Mouse (Mus musculus): ENCODE data around the gene Eif4g3. TPM values are rescaled to one million over a fixed set of nuclear protein-coding genes. Genes with fewer than 3 reads are reported as not detected.
"Not testable (repeated sequence)": the region's sequence is repeated elsewhere in the genome, so short reads cannot be mapped to it uniquely, and the experiment has no call there.

The Eif4g3 gene
- total RNA-seq, 2 experiments from 2014 or later: 25.3 to 58.7 TPM

DNA sequence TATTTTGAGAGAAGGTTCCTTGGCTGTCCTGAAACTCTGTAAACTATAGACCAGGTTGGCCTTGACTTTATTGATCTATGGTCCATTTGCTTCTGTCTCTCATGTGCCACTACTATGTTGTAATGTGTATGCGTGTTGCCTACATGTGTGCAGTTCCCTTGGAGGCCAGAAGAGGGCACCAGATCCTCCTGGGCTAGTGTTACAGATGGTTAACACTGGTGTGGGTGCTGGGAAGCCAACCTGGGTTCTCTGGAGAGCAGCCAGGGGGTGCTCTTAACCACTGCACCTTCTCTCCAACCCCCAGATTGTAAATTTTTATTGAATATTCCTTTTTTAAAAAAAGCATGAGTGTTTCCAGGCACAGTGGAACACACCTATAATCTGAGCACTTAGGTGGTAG is 53.0 kb downstream of the Eif4g3 start:
- no peak for ATAC-seq (replicated peaks; ENCODE audit: low FRiP score, low TSS enrichment, poor library complexity, severe bottlenecking)

DNA sequence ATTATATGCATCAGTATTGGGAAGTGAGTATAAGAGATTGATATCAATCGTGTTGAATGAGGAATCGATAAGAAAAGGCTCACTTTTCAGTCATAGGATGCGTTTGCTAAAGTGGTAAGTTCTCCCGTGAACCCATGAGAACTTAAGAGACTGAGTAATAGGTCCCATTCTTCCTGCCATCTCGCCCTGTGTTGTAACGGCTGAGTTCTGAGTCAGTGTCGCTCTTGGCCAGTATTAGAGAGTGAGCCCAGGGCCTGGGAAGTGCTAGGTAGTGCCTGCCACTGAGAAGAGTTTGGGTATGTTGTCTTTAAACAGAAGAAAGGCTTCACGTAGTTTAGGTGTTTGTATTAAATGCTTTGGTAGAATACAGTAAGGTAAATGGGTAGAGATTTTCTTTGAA is 53.5 kb downstream of the Eif4g3 start:
- no peak for ATAC-seq (replicated peaks; ENCODE audit: low FRiP score, low TSS enrichment, poor library complexity, severe bottlenecking)

DNA sequence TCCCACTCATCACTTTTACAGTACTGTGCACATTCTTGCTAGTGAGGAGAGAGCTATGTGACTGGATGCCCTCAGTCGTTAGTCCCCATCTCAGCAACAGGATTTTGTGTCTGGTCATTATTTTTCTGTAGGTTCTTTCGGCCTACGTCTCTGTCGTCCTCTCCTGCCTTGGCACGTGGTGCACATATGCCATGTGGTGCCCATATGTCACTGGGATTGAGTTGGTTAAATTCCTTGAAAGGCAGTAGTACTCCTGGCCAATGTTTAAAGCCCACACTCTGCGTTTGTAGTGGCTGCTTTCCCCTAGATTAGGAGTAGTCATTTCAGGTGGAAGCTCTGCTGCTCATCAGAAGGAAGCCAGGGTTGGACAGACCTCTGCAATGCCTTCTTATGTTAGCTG is 56.7 kb downstream of the Eif4g3 start:
- ATAC-seq (replicated peaks; ENCODE audit: low FRiP score, low TSS enrichment, poor library complexity, severe bottlenecking): no peak

DNA sequence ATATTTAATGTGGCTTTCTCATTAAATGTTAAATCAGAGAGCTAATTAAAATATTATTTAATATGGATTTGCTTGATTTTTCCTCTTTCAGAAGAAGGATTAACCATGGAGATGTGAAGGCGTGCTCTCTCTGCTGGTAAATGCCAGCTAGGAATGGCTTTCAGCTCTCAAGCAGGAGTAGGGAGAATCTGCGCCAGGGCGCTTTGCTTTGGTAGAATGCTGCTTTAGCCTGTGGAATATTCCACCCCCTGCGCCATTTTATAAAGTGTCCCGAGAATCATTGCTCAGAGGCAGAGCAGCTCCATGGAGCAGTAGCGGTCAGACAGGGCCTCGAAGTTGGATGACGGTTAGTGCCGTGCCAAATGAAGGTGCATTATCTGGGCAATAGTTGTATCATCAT is 58.7 kb downstream of the Eif4g3 start:
- no peak for ATAC-seq (replicated peaks; ENCODE audit: low FRiP score, low TSS enrichment, poor library complexity, severe bottlenecking)

DNA sequence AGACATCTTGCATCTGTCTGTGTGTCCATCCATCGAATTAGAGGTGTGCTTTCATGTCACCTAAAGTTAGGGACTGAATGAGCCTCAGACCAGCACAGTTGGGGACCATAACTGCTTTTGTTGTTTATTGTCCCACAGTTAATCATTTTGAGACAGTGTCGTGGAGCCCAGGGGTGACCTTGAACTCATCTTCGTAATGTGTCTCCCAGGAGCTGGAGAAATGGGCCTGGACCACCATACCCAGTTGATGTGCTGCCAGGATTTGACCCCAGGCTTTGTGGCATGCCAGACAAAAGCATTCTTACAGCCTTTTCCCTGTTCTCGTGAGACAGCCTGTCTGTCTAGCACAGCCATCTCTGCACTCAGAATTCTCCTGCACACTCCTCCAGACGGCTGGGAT is 63.8 kb downstream of the Eif4g3 start:
- no peak for ATAC-seq (replicated peaks; ENCODE audit: low FRiP score, low TSS enrichment, poor library complexity, severe bottlenecking)

DNA sequence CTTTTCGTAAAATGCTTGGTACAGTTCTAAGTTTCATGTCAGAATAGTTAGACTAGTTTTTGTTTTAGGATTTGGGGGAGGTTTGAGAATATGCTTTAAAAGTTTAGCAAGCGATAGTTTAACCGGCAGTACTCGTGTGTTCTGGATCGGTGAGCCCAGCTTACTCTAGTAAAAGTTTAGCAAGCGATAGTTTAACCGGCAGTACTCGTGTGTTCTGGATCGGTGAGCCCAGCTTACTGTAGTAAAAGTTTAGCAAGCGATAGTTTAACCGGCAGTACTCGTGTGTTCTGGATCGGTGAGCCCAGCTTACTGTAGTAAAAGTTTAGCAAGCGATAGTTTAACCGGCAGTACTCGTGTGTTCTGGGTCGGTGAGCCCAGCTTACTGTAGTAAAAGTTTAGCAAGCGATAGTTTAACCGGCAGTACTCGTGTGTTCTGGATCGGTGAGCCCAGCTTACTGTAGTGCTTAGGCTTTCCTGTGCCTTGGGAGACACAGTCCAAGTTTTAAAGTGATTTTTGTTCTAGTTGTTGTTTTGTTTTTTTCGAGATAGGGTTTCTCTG is 64.5 kb downstream of the Eif4g3 start:
- ATAC-seq (replicated peaks; ENCODE audit: low FRiP score, low TSS enrichment, poor library complexity, severe bottlenecking): not testable (repeated sequence)

GRCm38 (mm10) chr4:138061161-138061560 is 68.3 kb downstream of the Eif4g3 start:
- ATAC-seq (replicated peaks; ENCODE audit: low FRiP score, low TSS enrichment, poor library complexity, severe bottlenecking): no peak

DNA sequence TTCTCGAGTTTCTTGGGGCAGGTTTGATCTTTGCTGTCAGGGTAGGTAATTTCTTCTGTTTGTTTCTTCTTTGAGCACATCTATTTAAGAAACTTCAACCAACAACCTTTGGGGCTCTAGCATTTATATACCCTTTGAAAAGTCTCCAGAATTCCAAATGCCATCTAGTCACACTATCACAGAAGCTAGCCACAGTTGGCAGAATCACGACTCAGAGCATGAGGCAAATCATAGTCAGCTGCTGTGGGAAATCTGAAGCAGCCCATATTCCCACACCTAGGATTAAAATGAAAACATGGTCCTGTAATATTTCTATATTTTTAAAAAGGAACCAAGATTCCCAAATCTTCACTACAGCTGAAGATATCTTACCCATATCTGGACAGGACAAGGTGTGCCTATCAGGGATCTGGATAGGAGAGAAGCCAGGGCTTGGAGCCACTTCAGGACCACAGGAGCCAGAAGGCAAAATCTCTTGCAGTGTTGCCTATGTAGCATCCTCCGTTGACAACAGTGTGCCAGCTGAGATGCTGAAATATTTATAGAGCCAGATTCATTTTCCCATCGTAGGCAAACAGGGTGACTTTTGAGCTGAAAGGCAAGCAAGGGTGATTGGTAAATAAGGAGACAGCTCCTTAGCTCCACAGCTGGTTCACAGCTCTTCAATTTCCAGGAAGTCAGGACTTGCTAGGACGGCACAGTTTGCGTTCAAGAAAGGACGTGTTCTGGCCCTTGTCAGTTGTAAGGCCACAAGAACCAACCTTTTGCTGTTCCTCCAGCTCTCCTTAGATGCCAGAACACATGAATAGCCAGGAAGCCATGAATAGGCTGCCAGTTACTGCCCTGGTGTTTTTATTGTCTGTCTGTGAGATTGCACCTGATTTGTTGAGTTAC is 70.8 kb downstream of the Eif4g3 start:
- no peak for ATAC-seq (replicated peaks; ENCODE audit: low FRiP score, low TSS enrichment, poor library complexity, severe bottlenecking)

- ATAC-seq (replicated peaks; ENCODE audit: low FRiP score, low TSS enrichment, poor library complexity, severe bottlenecking): peak; percentile 91
These were observed 72.2 kb downstream of the Eif4g3 start for GRCm38 (mm10) chr4:138064882-138065592.

DNA sequence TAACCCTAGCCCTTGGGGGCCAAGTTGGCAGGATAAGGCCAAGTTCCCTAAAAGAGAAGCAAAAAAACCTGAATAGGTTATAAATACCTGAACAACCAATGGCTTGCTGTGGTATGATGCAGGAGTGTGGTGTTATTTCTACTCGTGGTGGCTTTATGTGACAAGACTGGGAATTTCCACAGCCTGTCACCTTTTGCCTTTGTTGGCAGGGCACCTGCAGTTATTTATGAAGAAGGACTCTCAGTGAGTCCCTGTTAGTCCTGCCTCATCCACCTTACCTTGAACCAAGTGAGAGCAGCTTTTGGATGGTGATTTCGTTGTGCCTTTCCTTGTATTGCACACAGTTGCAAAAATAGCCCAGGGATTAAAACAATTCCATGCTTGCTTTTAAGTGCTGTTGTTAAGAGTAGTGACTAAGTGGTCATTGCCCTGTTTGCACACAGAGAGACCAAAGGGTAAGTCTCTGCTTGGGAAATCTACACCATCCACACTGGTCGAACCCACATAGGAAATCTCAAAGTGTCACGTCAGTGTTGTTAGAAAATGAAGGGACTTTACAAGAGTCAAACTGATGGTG is 72.9 kb downstream of the Eif4g3 start:
- no peak for ATAC-seq (replicated peaks; ENCODE audit: low FRiP score, low TSS enrichment, poor library complexity, severe bottlenecking)

DNA sequence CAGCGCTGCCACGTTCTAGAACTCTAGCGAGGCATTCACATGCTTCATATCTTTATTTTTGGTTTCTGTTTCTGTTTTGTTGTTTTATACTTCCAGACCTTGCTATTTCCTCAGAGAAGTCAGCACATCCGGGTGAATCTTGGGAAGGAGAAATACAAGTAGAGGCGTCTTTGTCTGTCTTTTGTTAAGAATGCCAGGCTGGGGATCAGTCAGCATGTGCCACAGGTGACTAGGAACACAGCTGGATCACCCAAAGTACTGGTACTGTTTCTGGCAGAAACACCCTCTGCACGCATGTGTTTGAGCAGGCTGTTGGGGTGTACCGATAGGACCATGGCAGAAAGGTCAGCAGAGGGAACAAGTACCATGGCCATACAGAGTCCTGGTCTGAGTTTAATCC is 73.6 kb downstream of the Eif4g3 start:
- no peak for ATAC-seq (replicated peaks; ENCODE audit: low FRiP score, low TSS enrichment, poor library complexity, severe bottlenecking)

- no peak for ATAC-seq (replicated peaks; ENCODE audit: low FRiP score, low TSS enrichment, poor library complexity, severe bottlenecking)
These were observed 75.0 kb downstream of the Eif4g3 start for GRCm38 (mm10) chr4:138067858-138068257.

DNA sequence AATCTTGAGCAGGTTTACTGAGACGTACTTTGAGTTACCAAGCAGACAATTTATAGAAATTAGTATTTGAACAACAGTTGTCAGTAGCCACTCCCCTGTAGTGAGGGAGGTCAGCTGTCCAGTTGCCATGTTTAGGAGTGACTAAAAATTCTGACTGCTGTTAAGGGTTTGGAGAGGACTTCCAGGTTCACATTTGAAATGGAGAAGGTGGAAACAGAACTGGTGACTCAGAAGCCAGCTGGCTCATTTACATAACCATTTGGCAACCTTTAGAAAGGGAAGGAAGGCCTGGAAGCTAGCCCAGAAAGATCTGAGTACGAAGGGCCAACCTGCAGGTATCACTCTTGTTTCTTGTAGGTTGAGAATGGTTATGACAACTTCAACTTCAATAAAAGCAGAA is 75.8 kb downstream of the Eif4g3 start:
- no peak for ATAC-seq (replicated peaks; ENCODE audit: low FRiP score, low TSS enrichment, poor library complexity, severe bottlenecking)

- no peak for ATAC-seq (replicated peaks; ENCODE audit: low FRiP score, low TSS enrichment, poor library complexity, severe bottlenecking)
These were observed 76.5 kb downstream of the Eif4g3 start for GRCm38 (mm10) chr4:138069371-138069770.

GRCm38 (mm10) chr4:138071497-138071896 is 78.7 kb downstream of the Eif4g3 start:
- no peak for ATAC-seq (replicated peaks; ENCODE audit: low FRiP score, low TSS enrichment, poor library complexity, severe bottlenecking)

GRCm38 (mm10) chr4:138073086-138073485 is 80.3 kb downstream of the Eif4g3 start:
- no peak for ATAC-seq (replicated peaks; ENCODE audit: low FRiP score, low TSS enrichment, poor library complexity, severe bottlenecking)

DNA sequence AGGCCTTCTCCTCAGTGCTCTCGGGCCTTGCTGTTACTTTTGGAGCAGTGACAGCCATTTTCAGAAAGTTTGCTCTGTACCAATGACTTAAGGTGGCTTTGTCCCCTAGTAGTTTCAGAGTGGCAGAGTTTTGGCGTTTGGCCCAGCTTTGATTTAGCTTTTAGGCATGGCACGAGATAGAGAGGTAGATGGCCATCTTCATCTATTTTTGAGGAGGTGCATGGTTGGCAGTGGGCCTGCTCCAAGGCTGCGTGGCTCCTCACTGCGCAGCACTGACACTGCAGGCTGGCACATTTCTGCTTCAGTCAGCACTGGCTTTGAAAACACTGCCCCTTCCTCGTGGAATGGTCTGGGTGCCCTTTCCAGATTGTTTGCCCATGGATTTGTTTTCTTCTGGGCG is 80.7 kb downstream of the Eif4g3 start:
- ATAC-seq (replicated peaks; ENCODE audit: low FRiP score, low TSS enrichment, poor library complexity, severe bottlenecking): no peak

- ATAC-seq (replicated peaks; ENCODE audit: low FRiP score, low TSS enrichment, poor library complexity, severe bottlenecking): no peak
These were observed 82.2 kb downstream of the Eif4g3 start for GRCm38 (mm10) chr4:138074896-138075584.

GRCm38 (mm10) chr4:138077663-138078295 is 85.0 kb downstream of the Eif4g3 start:
- peak; percentile 55 for ATAC-seq (replicated peaks; ENCODE audit: low FRiP score, low TSS enrichment, poor library complexity, severe bottlenecking)
